Mouse (Mus musculus): ENCODE results near the gene Klrg1. TPM values are rescaled to one million over a fixed set of nuclear protein-coding genes. Genes with fewer than 3 reads are reported as not detected.
A peak's percentile ranks its signal among the peaks of the same experiment; 100 is the strongest.

The Klrg1 gene
- polyA plus RNA-seq, 1 experiment from 2014 or later, result not detected

DNA sequence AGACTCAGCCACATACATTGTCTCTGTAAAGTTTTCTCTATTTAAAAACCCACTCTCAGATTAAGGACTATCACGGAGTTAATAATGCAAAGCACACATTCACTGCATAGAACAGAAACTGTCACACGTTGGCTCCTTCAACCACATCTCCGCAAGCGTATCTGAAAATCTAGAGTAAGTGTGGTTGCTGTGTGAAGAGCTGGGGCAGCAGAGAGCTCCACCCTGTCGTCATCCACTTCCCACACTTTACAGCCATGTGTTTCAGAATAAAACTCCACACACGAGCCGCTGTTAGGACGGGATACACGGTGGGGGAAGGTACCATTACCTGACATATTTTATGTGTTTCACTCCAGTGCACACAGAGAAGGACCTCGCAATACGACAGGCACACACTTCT is 12.5 kb downstream of the Klrg1 start:
- no peak for TF ChIP-seq CTCF (IDR thresholded peaks at IDR 0.05; ENCODE audit: low read depth)
- no peak for TF ChIP-seq EP300 (IDR thresholded peaks at IDR 0.05; ENCODE audit: low read depth)
- 56% methylated on average over 11 of the region's 11 CpGs for WGBS (ENCODE audit: insufficient replicate concordance)
- no peak for ATAC-seq
- peak; percentile 2 for DNase-seq
- no peak overlapping the region for H3K27ac ChIP-seq (ENCODE audit: low read depth)
- no peaks in the 10 kb centered on the region for H3K27me3 ChIP-seq (ENCODE audit: insufficient read depth, low read length)
- no peak overlapping the region for H3K4me3 ChIP-seq (ENCODE audit: low read depth, low read length)
- H3K9ac ChIP-seq (replicated peaks), result no peak overlapping the region
- no peaks in the 10 kb centered on the region for H3K9me3 ChIP-seq (ENCODE audit: low read length)
- H3K36me3 ChIP-seq (replicated peaks; ENCODE audit: insufficient read depth, low read length), result no peaks in the 10 kb centered on the region
- H3K4me1 ChIP-seq (ENCODE audit: insufficient read depth), result no peaks in the 10 kb centered on the region
- H3K4me2 ChIP-seq (ENCODE audit: low read depth, low read length), result no peak overlapping the region

DNA sequence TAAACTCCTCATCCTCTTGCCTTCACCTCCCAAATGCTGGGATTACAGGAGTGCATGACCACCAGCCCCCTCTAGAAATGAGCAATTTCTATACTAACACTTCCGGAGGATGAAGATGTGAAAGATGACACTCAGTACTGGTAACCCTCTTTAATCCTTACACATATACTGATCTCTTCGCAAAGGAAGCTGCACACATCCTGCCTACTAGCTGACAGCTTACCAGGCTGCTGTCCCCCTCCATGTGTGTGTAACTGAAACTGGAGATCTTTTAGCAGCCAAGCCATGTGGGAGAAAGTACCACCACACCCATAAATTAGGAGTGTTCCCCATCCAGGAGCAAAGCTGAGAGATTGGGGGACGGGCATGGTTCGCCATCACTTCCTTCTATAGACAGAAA is 13.5 kb downstream of the Klrg1 start:
- 80% methylated on average over 4 of the region's 4 CpGs for WGBS (ENCODE audit: insufficient replicate concordance)
- ATAC-seq (no peak), DNase-seq (no peak)
- Histone ChIP-seq H3K36me3 (replicated peaks; ENCODE audit: insufficient read depth, low read length) (no peaks in the 10 kb centered on the region), H3K4me1 (ENCODE audit: insufficient read depth) (no peaks in the 10 kb centered on the region), H3K9me3 (ENCODE audit: low read length) (no peaks in the 10 kb centered on the region), H3K9ac (replicated peaks) (no peak overlapping the region), H3K4me3 (ENCODE audit: low read depth, low read length) (no peak overlapping the region), H3K27me3 (ENCODE audit: insufficient read depth, low read length) (no peaks in the 10 kb centered on the region), H3K4me2 (ENCODE audit: low read depth, low read length) (no peak overlapping the region), H3K27ac (ENCODE audit: low read depth) (no peak overlapping the region)
- TF ChIP-seq EP300 (IDR thresholded peaks at IDR 0.05; ENCODE audit: low read depth) (no peak), CTCF (IDR thresholded peaks at IDR 0.05; ENCODE audit: low read depth) (no peak)

DNA sequence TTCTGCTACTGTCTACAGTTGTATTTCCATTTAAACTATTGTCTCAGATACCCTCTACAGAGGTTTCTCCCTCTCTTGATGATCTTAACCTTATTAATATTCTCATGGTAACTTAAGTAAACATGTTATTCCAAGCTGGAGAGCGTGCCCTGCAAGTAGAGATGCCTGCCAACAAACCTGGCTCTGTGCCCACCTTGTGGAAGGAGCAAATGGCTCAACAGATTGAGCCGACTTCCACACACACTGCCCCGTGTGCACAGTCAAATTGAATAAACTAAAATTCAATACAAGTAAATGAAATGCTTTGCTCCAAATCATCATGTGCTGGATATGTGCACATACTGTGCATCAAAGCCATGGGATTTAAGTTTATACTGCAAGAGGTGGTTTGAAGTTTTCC is 14.1 kb downstream of the Klrg1 start:
- DNase-seq (no peak), ATAC-seq (no peak)
- Histone ChIP-seq H3K9ac (replicated peaks) (no peak overlapping the region), H3K4me3 (ENCODE audit: low read depth, low read length) (no peak overlapping the region), H3K27me3 (ENCODE audit: insufficient read depth, low read length) (no peaks in the 10 kb centered on the region), H3K9me3 (ENCODE audit: low read length) (no peaks in the 10 kb centered on the region), H3K4me1 (ENCODE audit: insufficient read depth) (no peaks in the 10 kb centered on the region), H3K4me2 (ENCODE audit: low read depth, low read length) (no peak overlapping the region), H3K27ac (ENCODE audit: low read depth) (no peak overlapping the region), H3K36me3 (replicated peaks; ENCODE audit: insufficient read depth, low read length) (no peaks in the 10 kb centered on the region)
- WGBS (ENCODE audit: insufficient replicate concordance), result 56% methylated on average over 3 of the region's 3 CpGs
- no peak for TF ChIP-seq EP300 (IDR thresholded peaks at IDR 0.05; ENCODE audit: low read depth)
- TF ChIP-seq CTCF (IDR thresholded peaks at IDR 0.05; ENCODE audit: low read depth), result no peak

DNA sequence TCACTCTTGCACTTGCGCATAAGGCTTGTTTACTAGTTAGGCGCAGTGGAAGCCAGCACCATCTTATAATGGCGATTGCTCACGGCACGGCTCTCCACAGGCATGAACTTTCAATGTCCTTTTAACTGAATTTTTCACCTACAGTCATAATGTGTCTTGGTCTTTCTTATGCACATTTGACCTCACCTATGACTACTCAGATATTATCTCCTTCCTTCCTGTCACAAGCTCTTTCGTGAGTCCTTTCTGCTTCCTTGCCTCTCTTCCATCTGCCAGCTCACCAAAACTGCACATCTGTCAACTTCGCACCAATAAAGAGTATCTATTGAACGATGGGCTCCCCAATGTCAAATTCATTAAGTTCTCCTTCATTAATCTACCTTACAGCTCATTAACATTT is 20.1 kb downstream of the Klrg1 start:
- H3K27ac ChIP-seq (ENCODE audit: low read depth), result no peak overlapping the region
- H3K4me1 ChIP-seq (ENCODE audit: insufficient read depth), result no peaks in the 10 kb centered on the region
- H3K4me3 ChIP-seq (ENCODE audit: low read depth, low read length), result no peak overlapping the region
- H3K27me3 ChIP-seq (ENCODE audit: insufficient read depth, low read length), result no peaks in the 10 kb centered on the region
- H3K9ac ChIP-seq (replicated peaks), result no peak overlapping the region
- no peaks in the 10 kb centered on the region for H3K9me3 ChIP-seq (ENCODE audit: low read length)
- TF ChIP-seq CTCF (IDR thresholded peaks at IDR 0.05; ENCODE audit: low read depth), result no peak
- no peak for TF ChIP-seq EP300 (IDR thresholded peaks at IDR 0.05; ENCODE audit: low read depth)
- H3K36me3 ChIP-seq (replicated peaks; ENCODE audit: insufficient read depth, low read length), result no peaks in the 10 kb centered on the region
- 71% methylated on average over 8 of the region's 8 CpGs for WGBS (ENCODE audit: insufficient replicate concordance)
- DNase-seq (no peak), ATAC-seq (no peak)
- no peak overlapping the region for H3K4me2 ChIP-seq (ENCODE audit: low read depth, low read length)

DNA sequence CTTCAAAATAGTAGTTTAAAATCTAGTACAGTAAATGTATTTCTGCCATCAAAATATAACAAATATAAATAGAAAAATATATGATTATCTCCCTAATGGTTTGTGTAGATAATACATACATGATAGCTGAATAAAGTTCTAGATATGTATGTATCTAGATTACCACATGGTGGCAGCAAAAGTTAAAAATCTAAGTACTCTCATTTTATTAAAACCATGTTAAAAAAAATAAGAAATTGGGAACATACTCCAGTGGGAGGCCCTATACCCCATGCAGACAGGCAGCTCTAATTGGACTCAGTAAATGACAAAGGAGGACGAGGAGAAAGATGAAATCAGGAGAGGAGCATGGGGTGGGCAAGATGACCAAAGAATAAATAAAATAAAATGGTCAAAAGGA is 30.5 kb downstream of the Klrg1 start:
- no peak overlapping the region for H3K4me2 ChIP-seq (ENCODE audit: low read depth, low read length)
- H3K4me1 ChIP-seq (ENCODE audit: insufficient read depth), result no peaks in the 10 kb centered on the region
- 26% methylated on average over 1 of the region's 1 CpGs for WGBS (ENCODE audit: insufficient replicate concordance)
- no peak overlapping the region for H3K27ac ChIP-seq (ENCODE audit: low read depth)
- H3K27me3 ChIP-seq (ENCODE audit: insufficient read depth, low read length), result no peaks in the 10 kb centered on the region
- ATAC-seq (no peak), DNase-seq (no peak)
- no peak for TF ChIP-seq EP300 (IDR thresholded peaks at IDR 0.05; ENCODE audit: low read depth)
- TF ChIP-seq CTCF (IDR thresholded peaks at IDR 0.05; ENCODE audit: low read depth), result no peak
- H3K9me3 ChIP-seq (ENCODE audit: low read length), result no peaks in the 10 kb centered on the region
- no peak overlapping the region for H3K4me3 ChIP-seq (ENCODE audit: low read depth, low read length)
- no peak overlapping the region for H3K9ac ChIP-seq (replicated peaks)
- H3K36me3 ChIP-seq (replicated peaks; ENCODE audit: insufficient read depth, low read length), result no peaks in the 10 kb centered on the region

DNA sequence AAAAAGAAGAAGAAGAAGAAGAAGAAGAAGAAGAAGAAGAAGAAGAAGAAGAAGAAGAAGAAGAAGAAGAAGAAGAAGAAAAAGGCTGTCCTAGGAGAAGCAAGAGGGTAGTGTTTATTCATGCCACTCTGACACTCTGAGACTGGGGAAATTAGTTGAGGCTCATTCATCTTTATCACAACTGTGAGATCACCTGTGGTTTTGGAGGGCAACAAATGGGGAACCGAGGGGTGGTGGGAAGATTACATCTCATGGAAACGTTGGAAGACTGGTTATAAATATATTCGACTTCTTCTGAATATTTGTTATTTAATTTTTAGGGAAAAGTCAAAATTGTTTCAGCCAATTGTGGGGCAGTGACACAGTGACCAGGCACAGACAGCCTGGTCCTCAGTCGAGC is 32.6 kb downstream of the Klrg1 start:
- no peak overlapping the region for H3K27ac ChIP-seq (ENCODE audit: low read depth)
- WGBS (ENCODE audit: insufficient replicate concordance), result 46% methylated on average over 4 of the region's 4 CpGs
- H3K4me1 ChIP-seq (ENCODE audit: insufficient read depth), result no peaks in the 10 kb centered on the region
- no peak for DNase-seq
- no peak overlapping the region for H3K4me2 ChIP-seq (ENCODE audit: low read depth, low read length)
- H3K4me3 ChIP-seq (ENCODE audit: low read depth, low read length), result no peak overlapping the region
- no peaks in the 10 kb centered on the region for H3K9me3 ChIP-seq (ENCODE audit: low read length)
- H3K27me3 ChIP-seq (ENCODE audit: insufficient read depth, low read length), result no peaks in the 10 kb centered on the region
- no peak overlapping the region for H3K9ac ChIP-seq (replicated peaks)
- TF ChIP-seq CTCF (IDR thresholded peaks at IDR 0.05; ENCODE audit: low read depth) (no peak), EP300 (IDR thresholded peaks at IDR 0.05; ENCODE audit: low read depth) (no peak)
- no peak for ATAC-seq
- no peaks in the 10 kb centered on the region for H3K36me3 ChIP-seq (replicated peaks; ENCODE audit: insufficient read depth, low read length)

Other genes starting within 250 kb of the Klrg1 start
- gene M6pr, start 25.8 kb upstream of the Klrg1 start, polyA plus RNA-seq (2015; fragmentation: Nextera tagmentation; extraction: Ambion mirVana), result 73.6 and 80.3 TPM in 2 replicates
- 1.2 and 1.4 TPM in 2 replicates for gene Phc1, start 57.7 kb upstream of the Klrg1 start, polyA plus RNA-seq (2015; fragmentation: Nextera tagmentation; extraction: Ambion mirVana)
- gene Rimklb, start 215.9 kb upstream of the Klrg1 start, polyA plus RNA-seq (2015; fragmentation: Nextera tagmentation; extraction: Ambion mirVana), result 0.34 TPM in 1 of 2 replicates, not detected in the other
- gene Mfap5, start 223.0 kb upstream of the Klrg1 start, polyA plus RNA-seq (2015; fragmentation: Nextera tagmentation; extraction: Ambion mirVana), result 0.55 and 2.5 TPM in 2 replicates

Data from liver, postnatal 0 days (tissue).